Mouse (Mus musculus): ENCODE data around the gene Scaf1. TPM values are rescaled to one million over a fixed set of nuclear protein-coding genes. Genes with fewer than 3 reads are reported as not detected.
"Not testable (repeated sequence)": the region's sequence is repeated elsewhere in the genome, so short reads cannot be mapped to it uniquely, and the experiment has no call there.

The Scaf1 gene
- polyA plus RNA-seq, 1 experiment from 2014 or later: 37.0 TPM

DNA sequence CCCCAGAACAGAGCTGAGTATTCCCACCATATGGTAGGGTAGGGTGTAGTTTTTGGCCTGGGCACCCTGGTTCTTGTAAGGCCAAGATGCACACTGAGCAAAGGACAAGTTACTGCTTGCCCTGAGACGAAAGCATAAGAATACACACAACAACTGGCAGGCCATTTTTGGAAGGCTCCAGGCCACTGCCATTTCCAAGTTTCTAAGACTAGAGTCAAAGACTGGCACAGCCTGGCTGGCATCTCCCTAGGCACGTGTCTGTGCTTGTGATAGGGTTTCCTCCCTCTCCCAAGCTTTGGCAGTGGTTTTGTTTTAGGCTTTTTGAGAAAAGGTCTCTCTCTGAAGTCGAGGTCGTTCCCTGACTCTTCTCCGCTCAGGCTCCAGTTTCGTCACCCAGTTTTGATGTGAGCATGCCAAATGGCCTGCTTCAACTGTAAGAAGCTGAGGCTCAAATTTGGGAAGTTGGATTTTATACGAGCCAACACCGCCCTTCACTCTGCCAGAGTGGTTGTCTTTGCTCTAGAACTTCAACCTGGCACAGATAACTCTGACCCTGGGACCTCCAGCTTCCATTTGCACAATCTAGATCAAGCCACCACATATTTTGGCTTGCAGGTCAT lies 9.5 kb upstream of the Scaf1 start:
- no peak overlapping the region for H3K4me2 ChIP-seq
- H3K9me3 ChIP-seq (replicated peaks): no peaks in the 10 kb centered on the region
- peaks cover 53% of the 10 kb centered on the region for H3K36me3 ChIP-seq
- no peak overlapping the region for H3K4me3 ChIP-seq
- peaks cover 4% of the 10 kb centered on the region for H3K4me1 ChIP-seq (replicated peaks)
- no peak overlapping the region for H3K9ac ChIP-seq
- H3K27me3 ChIP-seq (replicated peaks): no peaks in the 10 kb centered on the region
- ATAC-seq (ENCODE audit: insufficient number of reproducible peaks, low FRiP score): no peak
- 79% methylated on average over 8 of the region's 8 CpGs for WGBS
- H3K27ac ChIP-seq (ENCODE audit: poor library complexity, severe bottlenecking): no peak overlapping the region

DNA sequence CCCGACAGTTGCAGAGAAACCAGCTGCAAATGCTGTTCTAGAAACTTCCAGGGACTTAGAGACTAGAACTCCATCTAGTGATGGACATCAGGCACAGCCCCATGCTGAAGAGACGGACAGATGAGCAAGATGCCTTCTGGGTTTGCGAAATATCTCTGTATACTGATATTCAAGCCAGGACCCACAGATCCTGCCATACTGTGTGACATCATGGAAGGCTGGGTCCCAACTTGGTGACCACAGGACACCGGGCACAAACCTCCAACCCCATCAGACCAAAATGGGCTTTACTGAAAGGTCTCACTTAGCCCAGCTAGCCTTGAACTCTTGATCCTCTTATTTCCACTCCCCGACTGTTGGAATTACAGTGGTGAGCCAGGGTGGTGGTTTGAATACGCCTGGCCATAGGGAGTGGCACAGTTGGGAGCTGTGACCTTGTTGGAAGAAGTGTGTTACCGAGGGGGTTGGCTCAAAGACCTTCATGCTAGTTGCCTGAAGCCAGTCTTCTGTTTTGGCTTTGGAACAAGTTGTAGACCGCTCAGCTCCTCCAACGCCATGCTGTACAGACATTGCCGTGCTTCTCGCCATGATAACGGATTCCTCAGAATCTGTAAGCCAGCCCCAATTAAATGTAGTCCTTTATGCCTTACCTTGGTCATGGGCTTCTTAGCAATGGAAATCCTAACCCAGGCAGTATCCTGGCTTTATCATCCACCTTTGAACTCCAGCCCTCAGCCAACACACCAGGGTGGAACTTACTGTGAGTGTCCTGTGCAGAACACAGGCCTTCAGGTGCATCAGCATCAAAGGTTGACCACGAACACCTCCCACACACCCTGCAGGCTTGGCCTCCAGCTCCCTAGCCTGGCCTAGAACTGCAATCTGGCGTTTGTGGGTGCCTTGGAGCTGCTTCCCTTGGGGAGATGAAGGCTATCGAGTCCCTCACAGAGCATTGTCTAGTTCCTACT lies 8.4 kb upstream of the Scaf1 start:
- H3K27me3 ChIP-seq (replicated peaks): no peaks in the 10 kb centered on the region
- H3K4me2 ChIP-seq: no peak overlapping the region
- 84% methylated on average over 15 of the region's 15 CpGs for WGBS
- H3K4me3 ChIP-seq: no peak overlapping the region
- H3K27ac ChIP-seq (ENCODE audit: poor library complexity, severe bottlenecking): no peak overlapping the region
- H3K36me3 ChIP-seq: peaks cover 44% of the 10 kb centered on the region
- peaks cover 7% of the 10 kb centered on the region for H3K4me1 ChIP-seq (replicated peaks)
- H3K9ac ChIP-seq: no peak overlapping the region
- ATAC-seq (ENCODE audit: insufficient number of reproducible peaks, low FRiP score): no peak
- H3K9me3 ChIP-seq (replicated peaks): no peaks in the 10 kb centered on the region

DNA sequence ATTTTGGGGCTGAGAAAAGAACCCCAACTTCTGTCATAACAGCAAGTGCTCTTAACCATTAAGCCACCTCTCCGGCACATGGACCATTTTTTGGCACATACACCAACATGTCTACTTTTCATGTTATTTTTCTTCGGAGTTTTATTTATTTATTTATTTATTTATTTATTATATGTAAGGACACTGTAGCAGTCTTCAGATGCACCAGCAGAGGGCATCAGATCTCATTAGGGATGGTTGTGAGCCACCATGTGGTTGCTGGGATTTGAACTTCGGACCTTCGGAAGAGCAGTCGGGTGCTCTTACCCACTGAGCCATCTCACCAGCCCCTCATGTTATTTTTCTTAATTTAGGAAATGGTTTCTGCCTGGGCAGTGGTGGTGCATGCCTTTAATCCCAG lies 7.5 kb upstream of the Scaf1 start:
- peaks cover 36% of the 10 kb centered on the region for H3K36me3 ChIP-seq
- not testable (repeated sequence) for H3K4me3 ChIP-seq; H3K4me2 ChIP-seq; H3K27me3 ChIP-seq (replicated peaks); H3K9ac ChIP-seq; H3K27ac ChIP-seq (ENCODE audit: poor library complexity, severe bottlenecking); ATAC-seq (ENCODE audit: insufficient number of reproducible peaks, low FRiP score); H3K9me3 ChIP-seq (replicated peaks)
- WGBS: 77% methylated on average over 5 of the region's 5 CpGs
- peaks cover 16% of the 10 kb centered on the region for H3K4me1 ChIP-seq (replicated peaks)

DNA sequence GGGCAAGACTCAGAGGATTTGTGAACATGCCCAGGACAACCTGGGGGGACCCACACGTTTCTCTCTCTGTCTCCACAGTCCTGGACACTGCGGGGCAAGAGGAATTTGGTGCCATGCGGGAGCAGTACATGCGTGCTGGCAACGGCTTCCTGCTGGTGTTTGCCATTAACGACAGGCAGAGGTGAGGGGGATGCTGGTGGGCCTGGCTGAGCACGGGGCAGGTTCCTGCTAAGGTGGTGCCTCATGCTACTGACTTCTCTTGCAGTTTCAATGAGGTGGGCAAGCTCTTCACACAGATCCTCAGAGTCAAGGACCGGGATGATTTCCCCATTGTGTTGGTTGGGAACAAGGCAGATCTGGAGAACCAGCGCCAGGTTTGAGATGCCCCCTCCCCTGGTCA lies 4.1 kb upstream of the Scaf1 start:
- no peaks in the 10 kb centered on the region for H3K27me3 ChIP-seq (replicated peaks)
- H3K27ac ChIP-seq (ENCODE audit: poor library complexity, severe bottlenecking): no peak overlapping the region
- H3K4me1 ChIP-seq (replicated peaks): peaks cover 17% of the 10 kb centered on the region
- no peaks in the 10 kb centered on the region for H3K9me3 ChIP-seq (replicated peaks)
- 74% methylated on average over 9 of the region's 9 CpGs for WGBS
- H3K4me3 ChIP-seq: no peak overlapping the region
- H3K4me2 ChIP-seq: no peak overlapping the region
- no peak overlapping the region for H3K9ac ChIP-seq
- no peak for ATAC-seq (ENCODE audit: insufficient number of reproducible peaks, low FRiP score)
- peaks cover 12% of the 10 kb centered on the region; the same call in 1 of the 2 replicates for H3K36me3 ChIP-seq

DNA sequence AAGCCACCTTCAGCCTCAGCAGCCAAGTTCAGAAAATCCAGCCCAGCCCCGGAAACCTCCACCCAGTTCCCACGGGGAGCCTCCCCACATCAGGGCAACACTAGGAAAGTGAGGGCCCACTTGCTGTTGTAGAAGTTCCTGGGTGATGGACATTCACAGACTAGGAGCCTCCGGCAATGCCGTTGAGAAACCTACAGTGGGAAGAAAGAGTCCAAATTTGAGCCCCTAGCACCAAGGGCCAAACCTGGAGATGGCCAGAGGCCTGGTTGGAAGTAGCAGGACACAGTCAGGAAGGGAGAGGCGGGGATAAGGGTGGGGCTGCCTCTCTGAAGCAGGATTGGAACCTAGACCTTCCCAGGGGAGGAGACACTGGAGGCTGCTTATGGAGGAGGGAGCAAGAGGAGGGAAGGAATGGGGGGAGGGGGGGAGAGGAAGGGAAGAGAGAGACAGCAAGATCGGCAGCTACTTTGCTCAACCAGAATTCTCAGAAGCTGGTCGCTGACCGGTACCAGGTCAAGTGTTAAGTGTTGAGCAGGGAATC lies 2.9 kb upstream of the Scaf1 start:
- Histone ChIP-seq H3K27me3 (replicated peaks) (no peaks in the 10 kb centered on the region), H3K9me3 (replicated peaks) (no peaks in the 10 kb centered on the region), H3K4me1 (replicated peaks) (peaks cover 27% of the 10 kb centered on the region), H3K27ac (ENCODE audit: poor library complexity, severe bottlenecking) (peak overlapping the region; percentile 88), H3K4me3 (peak overlapping the region; percentile 89), H3K9ac (peak overlapping the region; percentile 77; the same call in 1 of the 2 replicates), H3K36me3 (peaks cover 12% of the 10 kb centered on the region; the same call in 1 of the 2 replicates), H3K4me2 (peak overlapping the region; percentile 80)
- ATAC-seq (ENCODE audit: insufficient number of reproducible peaks, low FRiP score): no peak
- 20% methylated on average over 8 of the region's 8 CpGs for WGBS

DNA sequence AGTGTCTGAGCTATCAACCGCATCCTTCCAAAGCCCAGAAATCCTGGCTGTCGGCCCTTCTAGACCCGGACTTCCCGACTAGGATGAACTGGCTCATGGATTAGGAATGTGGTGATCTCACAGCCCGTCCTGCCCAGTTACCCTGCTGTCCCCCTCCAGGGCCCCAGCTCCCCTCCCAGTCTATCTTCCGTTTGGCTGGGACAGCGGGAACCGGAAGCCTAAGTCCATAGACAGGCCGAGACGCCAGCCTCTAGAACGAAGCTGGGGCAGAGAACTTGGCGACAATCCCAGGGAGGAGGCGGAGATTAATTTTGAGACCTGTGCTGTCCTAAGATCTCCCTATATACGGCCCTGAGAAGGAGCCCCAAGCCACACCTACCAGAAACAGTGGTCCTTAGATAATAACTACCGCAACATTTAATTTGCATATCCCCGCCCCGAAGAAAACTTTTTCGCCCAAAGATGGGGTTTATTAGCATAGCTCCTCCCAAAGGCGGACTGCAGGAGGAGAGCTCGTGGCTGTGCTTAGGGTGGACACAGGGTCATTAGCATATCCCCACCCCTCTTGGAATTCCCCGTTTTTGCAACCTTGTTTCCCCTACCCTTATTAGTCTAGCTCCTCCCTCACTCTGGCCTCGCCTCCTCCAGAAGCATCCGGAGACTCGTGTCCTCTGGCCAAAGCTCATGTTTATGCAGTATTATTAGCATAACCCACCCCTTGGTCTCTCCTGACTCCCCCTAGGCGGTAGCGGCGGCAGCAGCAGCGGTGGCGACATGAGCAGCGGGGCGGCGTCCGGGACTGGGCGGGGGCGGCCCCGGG lies 1.3 kb upstream of the Scaf1 start, which contains the start of gene Rras:
Rras (plus strand) TSS at position 720 of the 820 bp plus-strand sequence.
- H3K27ac ChIP-seq (ENCODE audit: poor library complexity, severe bottlenecking): peak within 1 kb of the TSS; percentile 100
- ATAC-seq (ENCODE audit: insufficient number of reproducible peaks, low FRiP score): peak; percentile 89
- H3K9ac ChIP-seq: peak within 1 kb of the TSS; percentile 77
- peak within 1 kb of the TSS; percentile 89 for H3K4me3 ChIP-seq
- peaks cover 37% of the 10 kb centered on the region for H3K4me1 ChIP-seq (replicated peaks)
- no peaks in the 10 kb centered on the region for H3K9me3 ChIP-seq (replicated peaks)
- H3K36me3 ChIP-seq: peaks cover 27% of the 10 kb centered on the region
- peak within 1 kb of the TSS; percentile 80 for H3K4me2 ChIP-seq
- under 1% methylated on average over 36 of the region's 36 CpGs for WGBS
- no peaks in the 10 kb centered on the region for H3K27me3 ChIP-seq (replicated peaks)

DNA sequence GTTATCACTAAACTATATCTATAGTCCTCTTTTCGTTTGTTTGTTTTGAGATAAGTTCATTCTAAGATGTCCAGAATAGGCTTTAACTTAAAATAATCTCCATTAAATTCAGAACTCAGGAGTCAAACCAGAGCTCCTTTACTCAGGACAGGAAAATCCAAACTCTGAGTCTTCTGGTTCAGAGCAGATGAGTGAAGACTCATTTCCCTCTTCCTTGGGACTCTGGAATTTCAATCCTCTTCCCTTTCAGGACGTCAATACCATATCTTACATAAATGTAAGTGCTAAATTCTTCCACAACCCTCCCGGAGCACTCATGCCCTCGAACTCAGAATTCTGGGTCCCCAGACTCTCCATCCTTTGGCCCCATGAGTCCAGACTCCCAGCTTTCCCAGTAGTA lies 598 bp upstream of the Scaf1 start:
- ATAC-seq (ENCODE audit: insufficient number of reproducible peaks, low FRiP score): no peak
- no peaks in the 10 kb centered on the region for H3K9me3 ChIP-seq (replicated peaks)
- peak overlapping the region; percentile 100 for H3K27ac ChIP-seq (ENCODE audit: poor library complexity, severe bottlenecking)
- H3K4me3 ChIP-seq: peak overlapping the region; percentile 89
- WGBS: under 1% methylated on average over 4 of the region's 4 CpGs
- peaks cover 37% of the 10 kb centered on the region for H3K4me1 ChIP-seq (replicated peaks)
- no peaks in the 10 kb centered on the region for H3K27me3 ChIP-seq (replicated peaks)
- H3K9ac ChIP-seq: peak overlapping the region; percentile 76
- peaks cover 34% of the 10 kb centered on the region for H3K36me3 ChIP-seq
- peak overlapping the region; percentile 80 for H3K4me2 ChIP-seq

DNA sequence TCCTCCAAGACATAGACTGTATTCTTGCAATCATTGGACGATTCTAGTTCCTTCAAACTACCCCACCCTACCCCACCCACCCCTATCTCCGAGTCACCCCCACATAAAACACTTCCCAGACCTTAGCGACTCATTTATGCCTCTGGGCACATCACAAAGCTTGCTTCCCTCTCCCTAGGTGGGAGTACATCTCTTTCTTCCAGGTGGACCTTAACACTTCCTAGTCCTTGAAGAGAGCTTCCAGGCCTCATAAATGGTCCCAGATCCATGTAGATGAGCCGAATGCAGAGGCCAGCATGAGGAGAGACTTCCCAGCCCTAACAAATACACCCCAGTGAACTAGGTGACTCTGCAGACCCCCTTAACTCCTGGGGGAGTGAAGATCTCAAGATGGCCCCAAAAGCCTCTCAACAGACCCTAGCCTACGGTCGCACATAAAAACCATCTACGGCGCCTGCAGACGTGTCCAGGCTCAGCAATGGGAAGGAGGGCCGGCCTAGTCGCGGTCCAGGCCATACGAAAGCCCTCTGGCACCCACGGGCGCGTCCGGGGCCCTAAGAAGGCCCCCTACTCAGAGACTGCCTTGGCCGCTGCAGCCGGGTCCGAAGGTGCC lies 713 bp downstream of the Scaf1 start:
- peaks cover 37% of the 10 kb centered on the region for H3K4me1 ChIP-seq (replicated peaks)
- no peak for ATAC-seq (ENCODE audit: insufficient number of reproducible peaks, low FRiP score)
- no peaks in the 10 kb centered on the region for H3K9me3 ChIP-seq (replicated peaks)
- H3K36me3 ChIP-seq: peaks cover 31% of the 10 kb centered on the region
- peak overlapping the region; percentile 80 for H3K4me2 ChIP-seq
- WGBS: under 1% methylated on average over 20 of the region's 20 CpGs
- H3K27me3 ChIP-seq (replicated peaks): no peaks in the 10 kb centered on the region
- peak overlapping the region; percentile 89 for H3K4me3 ChIP-seq
- H3K9ac ChIP-seq: peak overlapping the region; percentile 97
- peak overlapping the region; percentile 88 for H3K27ac ChIP-seq (ENCODE audit: poor library complexity, severe bottlenecking)

DNA sequence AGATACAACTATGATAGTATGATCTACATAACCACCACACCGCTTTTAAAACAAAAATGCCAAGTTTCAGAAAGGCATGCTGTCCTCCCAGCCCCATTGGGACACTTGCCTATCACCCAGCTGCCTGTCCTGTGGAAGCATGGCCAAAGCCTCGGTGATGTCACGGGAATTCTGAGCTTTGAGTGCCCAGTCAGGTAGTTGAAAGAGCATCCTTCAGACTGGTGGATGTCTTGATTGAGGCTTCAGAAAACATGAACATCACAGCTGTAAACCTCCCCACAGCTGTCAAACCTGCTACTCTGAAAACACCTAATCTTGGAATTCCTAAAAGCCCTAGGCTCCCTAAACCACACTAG lies 2.1 kb downstream of the Scaf1 start:
- H3K4me2 ChIP-seq: no peak overlapping the region; the same call in 1 of the 2 replicates
- WGBS: 84% methylated on average over 3 of the region's 3 CpGs
- H3K27ac ChIP-seq (ENCODE audit: poor library complexity, severe bottlenecking): no peak overlapping the region
- H3K9ac ChIP-seq: peak overlapping the region; percentile 97; the same call in 1 of the 2 replicates
- ATAC-seq (ENCODE audit: insufficient number of reproducible peaks, low FRiP score): no peak
- no peak overlapping the region for H3K4me3 ChIP-seq
- no peaks in the 10 kb centered on the region for H3K9me3 ChIP-seq (replicated peaks)
- no peaks in the 10 kb centered on the region for H3K27me3 ChIP-seq (replicated peaks)
- peaks cover 29% of the 10 kb centered on the region for H3K4me1 ChIP-seq (replicated peaks)
- peaks cover 45% of the 10 kb centered on the region for H3K36me3 ChIP-seq

DNA sequence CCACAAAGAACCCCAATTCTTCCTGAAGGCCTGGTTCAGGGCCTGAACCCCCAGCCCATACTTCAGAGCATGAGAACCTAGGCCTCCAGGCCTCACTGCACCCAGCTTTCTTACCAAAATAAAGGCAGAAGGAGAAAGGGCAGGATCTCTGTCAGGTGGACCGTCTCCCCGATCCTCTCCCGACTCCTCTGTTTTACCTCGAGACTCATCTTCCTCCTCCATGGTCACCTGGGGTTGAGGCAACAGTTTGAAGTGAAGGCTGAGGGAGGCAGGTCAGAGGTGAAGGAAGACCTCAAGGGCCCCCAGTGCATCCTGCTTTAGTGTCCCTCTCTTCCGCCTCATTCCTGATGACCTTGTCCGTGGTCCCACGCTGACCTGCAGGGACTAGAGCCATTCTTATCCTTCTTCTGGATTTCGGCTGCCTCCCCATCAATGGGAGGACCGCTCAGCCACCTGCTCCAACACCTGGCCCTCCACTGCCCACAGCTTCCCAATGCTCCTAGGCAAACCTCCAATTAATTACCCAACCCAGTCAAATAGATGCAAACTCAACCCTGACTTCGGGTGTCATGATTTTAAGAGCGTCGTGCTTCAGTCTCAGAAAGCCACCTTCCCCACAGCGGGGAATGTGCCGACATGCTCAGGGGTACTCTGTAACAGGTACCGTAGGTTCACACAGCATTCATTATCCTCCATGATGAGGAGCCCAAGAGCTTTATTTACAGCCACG lies 2.6 kb downstream of the Scaf1 start:
- ATAC-seq (ENCODE audit: insufficient number of reproducible peaks, low FRiP score): no peak
- Histone ChIP-seq H3K9me3 (replicated peaks) (no peaks in the 10 kb centered on the region), H3K27ac (ENCODE audit: poor library complexity, severe bottlenecking) (no peak overlapping the region), H3K4me2 (no peak overlapping the region), H3K4me3 (no peak overlapping the region), H3K4me1 (replicated peaks) (peaks cover 24% of the 10 kb centered on the region), H3K9ac (no peak overlapping the region; the same call in 1 of the 2 replicates), H3K36me3 (peaks cover 50% of the 10 kb centered on the region), H3K27me3 (replicated peaks) (no peaks in the 10 kb centered on the region)
- WGBS: 93% methylated on average over 16 of the region's 16 CpGs

Measured in heart, embryonic 12.5 days (tissue).